Mouse (Mus musculus) lung, adult 2 months (tissue): ENCODE results near the gene Lcn12.

ENCODE experiments used
- CTCF ChIP-seq: fragments of 200-500 bp; IDR thresholded peaks from 2 replicates; pipeline ENCODE4 v1.5.1; 2011; ENCODE audit warnings: mild to moderate bottlenecking, low read length, control low read depth; ENCODE audit not compliant: insufficient read depth
- POLR2A ChIP-seq: fragments of 200-500 bp; IDR thresholded peaks from 2 replicates; pipeline ENCODE4 v1.6.1; 2011; ENCODE audit warnings: low read depth, mild to moderate bottlenecking, control low read depth, low read length, borderline replicate concordance; ENCODE audit errors: extremely low read depth

DNA sequence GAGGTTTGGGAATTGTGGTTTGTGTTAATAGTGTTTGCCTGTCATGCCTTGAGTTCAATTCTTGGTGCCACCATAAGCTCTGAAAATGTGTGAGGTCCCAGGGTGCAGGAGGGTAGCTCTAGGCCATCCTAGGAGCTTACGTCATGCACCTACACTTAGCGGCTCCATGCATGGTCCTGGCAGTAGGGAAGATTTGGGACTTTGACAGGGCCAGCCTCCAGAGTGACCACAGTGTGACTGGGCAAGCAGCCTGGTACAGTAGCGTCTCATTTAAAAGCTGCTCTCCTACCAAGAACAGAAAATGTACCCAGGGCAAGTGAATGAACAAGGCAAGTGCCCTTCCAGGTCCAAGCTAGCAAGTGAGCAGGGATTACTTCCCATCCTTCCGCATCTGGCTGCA lies 12.1 kb upstream of the Lcn12 start:
- TF ChIP-seq POLR2A (no peak), CTCF (no peak)
